Mouse (Mus musculus): ENCODE measurements at regions not wholly inside any gene's neighbourhood (a gene's known extent, or its start where the extent isn't known, plus 50 kb on each side); places are given as distances from the start of the nearest gene placed in this dataset.

DNA sequence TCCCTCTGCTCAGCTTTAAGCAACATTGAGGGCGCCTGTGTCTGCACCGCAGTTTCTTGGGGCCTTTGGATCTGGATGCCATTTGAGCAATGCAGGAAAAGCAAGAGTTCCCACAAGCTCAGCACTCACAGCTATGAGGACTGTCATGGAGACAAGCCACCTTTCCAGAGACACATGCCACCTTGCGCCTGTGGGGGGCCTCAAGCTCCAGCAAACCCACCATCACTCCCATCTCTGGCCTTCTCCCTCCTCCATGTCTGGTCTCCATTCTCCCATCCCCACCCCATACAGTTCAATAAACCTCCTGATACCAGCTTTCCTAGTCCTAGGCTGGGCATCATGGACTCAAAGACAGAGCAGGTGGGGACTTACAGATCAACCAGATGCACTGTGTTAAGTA, 97.8 kb downstream of the Wdr11 start:
- TF ChIP-seq CTCF (IDR thresholded peaks at IDR 0.05; ENCODE audit: low read depth), result no peak
- TF ChIP-seq EP300 (IDR thresholded peaks at IDR 0.05; ENCODE audit: low read depth), result no peak
